Mouse (Mus musculus): ENCODE data around the gene Slc25a26.

GRCm38 (mm10) chr6:94631779-94632082, 131.6 kb downstream of the Slc25a26 start:
- TF ChIP-seq POLR2A (IDR thresholded peaks at IDR 0.05; ENCODE audit: insufficient read depth, low read length) (no peak), CTCF (IDR thresholded peaks at IDR 0.05; ENCODE audit: low read depth, low read length) (no peak), EP300 (IDR thresholded peaks at IDR 0.05; ENCODE audit: insufficient read depth, low read depth, low read length) (no peak)

All from ES-Bruce4 (cell line).